Mouse (Mus musculus): ENCODE measurements around the gene Impg1.

Gene Impg1

DNA sequence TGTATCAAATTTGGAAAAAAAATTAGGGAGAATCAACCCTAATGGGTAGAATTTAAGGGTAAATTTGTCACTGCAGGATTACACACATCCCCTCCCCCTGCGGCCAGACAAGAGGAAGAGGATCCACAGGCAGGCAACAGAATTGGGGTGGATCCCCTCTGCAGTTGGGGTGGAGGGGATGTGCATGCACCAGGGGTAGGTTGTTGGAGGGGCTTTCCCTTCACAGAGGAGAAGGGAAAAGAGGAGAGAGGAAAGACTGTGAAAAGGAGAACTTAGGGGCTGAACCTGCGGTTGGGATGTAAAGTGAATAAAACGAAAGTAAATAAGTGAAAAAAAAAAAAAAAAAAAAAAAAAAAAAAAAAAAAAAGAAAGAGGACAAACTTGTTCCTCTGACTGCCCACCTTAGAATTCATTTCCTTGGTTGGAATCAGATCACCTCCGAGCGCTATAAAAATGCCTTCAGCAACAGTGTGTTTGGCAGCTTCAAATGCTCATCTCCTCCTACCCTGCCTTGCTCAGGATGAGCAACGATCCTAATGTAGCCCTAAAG is 120.8 kb downstream of the Impg1 start:
- in situ Hi-C loops (cut with MboI, MseI): no loop called here

GRCm38 (mm10) chr9:80342520-80342919 is 122.8 kb downstream of the Impg1 start:
- in situ Hi-C loops (cut with MboI, MseI): no loop called here

GRCm38 (mm10) chr9:80341756-80342155 is 123.5 kb downstream of the Impg1 start:
- in situ Hi-C loops (cut with MboI, MseI): no loop called here

GRCm38 (mm10) chr9:80340927-80341326 is 124.4 kb downstream of the Impg1 start:
- in situ Hi-C loops (cut with MboI, MseI): no loop called here

- in situ Hi-C loops (cut with MboI, MseI): no loop called here
Measured at GRCm38 (mm10) chr9:80338026-80338425, 127.3 kb downstream of the Impg1 start.

GRCm38 (mm10) chr9:80335660-80336357 is 129.5 kb downstream of the Impg1 start:
- in situ Hi-C loops (cut with MboI, MseI): no loop called here

GRCm38 (mm10) chr9:80333998-80334605 is 131.2 kb downstream of the Impg1 start:
- in situ Hi-C loops (cut with MboI, MseI): no loop called here

GRCm38 (mm10) chr9:80333466-80333865 is 131.8 kb downstream of the Impg1 start:
- in situ Hi-C loops (cut with MboI, MseI): no loop called here

DNA sequence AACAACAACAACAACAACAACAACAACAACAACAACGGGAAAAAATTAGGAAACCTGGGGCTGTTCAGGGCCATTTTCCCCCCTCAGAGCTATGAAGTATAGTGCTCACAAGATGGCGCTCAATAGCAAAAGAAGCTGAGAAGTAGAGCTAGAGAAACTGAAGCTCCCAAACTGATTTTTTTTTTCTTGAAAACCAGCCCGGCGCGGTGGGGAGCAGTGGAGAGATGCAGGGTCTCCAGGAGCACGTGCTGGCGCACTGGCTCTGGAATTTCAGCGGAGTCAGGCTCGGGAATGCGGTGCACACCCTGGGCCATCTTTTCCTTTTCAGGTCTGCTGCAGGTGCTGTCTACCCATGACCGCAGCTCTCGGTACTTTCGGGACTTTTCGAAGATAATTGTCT is 133.1 kb downstream of the Impg1 start:
- in situ Hi-C loops (cut with MboI, MseI): no loop called here

- in situ Hi-C loops (cut with MboI, MseI): loop anchor here (5.0 to 25.0 kb wide), 2 partner anchors 821 to 1316 kb away; partner anchors contain the start of gene Htr1b
Measured at GRCm38 (mm10) chr9:80321051-80321887, 144.0 kb downstream of the Impg1 start.

DNA sequence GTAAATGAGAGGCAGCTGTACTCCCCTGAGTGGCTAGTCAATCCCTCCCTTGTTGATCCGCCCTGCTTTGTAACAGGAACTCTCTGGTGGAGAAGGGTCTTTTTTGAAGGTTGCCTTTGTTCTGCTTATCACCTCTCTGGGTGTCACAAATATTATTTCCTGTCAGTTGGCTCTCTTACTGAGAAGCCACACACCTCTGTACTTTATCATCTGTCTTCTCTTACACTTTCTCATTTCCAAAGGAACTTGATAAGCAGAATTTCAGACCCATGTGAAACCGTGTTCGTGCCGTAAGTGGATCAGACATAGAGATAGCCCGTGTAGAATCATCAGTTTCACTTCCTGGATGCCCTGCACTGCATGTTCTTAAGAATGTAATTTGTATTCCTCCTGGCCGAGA is 147.3 kb downstream of the Impg1 start:
- in situ Hi-C loops (cut with MboI, MseI): loop anchor here (25.0 kb wide), 1 partner anchor 1319 kb away; the partner anchor contains the start of gene Htr1b

DNA sequence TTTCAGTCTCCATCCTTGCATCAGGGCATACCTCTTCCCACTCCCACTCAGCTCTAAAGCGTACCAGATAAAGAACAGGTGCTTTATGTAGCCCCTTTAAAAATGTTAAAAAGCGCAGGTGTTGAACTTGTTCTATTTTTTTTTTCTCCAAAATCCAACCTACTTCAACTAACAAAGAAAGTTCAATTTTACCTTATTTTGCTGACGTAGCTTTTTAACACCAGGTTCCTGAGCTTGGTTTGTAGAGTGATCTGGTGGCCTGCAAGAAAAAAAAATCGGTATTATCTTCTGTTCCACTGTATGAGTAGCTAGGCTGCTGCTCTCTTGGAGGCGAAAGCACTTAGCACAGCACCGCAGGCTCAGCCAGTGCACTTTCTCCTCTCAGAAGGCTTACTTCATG is 149.4 kb downstream of the Impg1 start:
- in situ Hi-C loops (cut with MboI, MseI): loop anchor here (25.0 kb wide), 1 partner anchor 1321 kb away; the partner anchor contains the start of gene Htr1b

DNA sequence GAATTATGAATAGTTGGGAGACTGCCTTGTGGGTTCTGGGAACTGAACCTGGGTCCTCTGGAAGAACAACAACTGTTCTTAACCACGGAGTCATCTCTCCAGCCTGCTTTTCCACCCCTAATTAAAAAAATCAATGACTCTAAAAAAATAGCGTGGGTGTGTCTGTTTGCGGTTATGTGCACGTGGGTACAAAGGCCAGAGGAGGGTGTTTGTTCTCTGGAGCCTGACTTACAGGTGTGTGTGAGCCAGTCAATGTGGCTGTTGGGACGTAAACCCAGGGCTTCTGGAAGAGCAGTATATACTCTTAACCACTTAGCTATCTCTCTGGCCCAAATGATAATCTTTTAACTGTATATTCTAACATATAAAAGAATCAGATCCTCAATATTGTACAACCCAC is 151.7 kb downstream of the Impg1 start:
- in situ Hi-C loops (cut with MboI, MseI): loop anchor here (25.0 kb wide), 1 partner anchor 1324 kb away; the partner anchor contains the start of gene Htr1b

GRCm38 (mm10) chr9:80307629-80308028 is 157.7 kb downstream of the Impg1 start:
- in situ Hi-C loops (cut with MboI, MseI): loop anchor here (25.0 kb wide), 1 partner anchor 1330 kb away; the partner anchor contains the start of gene Htr1b

- in situ Hi-C loops (cut with MboI, MseI): loop anchor here (25.0 kb wide), 1 partner anchor 1330 kb away; the partner anchor contains the start of gene Htr1b
Measured at GRCm38 (mm10) chr9:80306853-80307252, 158.4 kb downstream of the Impg1 start.

DNA sequence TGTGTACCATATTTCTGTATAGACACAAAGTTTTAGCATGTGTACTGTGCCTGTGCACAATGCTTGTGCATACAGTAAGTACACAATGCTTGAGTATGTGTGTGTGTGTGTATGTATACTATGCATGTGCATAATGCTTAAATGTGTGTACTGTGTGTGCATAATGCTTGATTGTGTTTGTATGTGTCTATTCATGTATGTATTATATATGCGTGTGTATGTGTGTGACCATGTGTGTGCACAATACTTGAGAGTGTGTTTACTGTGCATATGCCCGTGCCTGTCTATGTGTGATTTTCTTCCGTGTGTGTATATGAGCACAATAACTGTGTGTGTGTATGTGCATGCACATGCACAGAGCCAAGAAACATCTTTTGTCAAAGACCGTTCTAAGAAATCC is 158.9 kb downstream of the Impg1 start:
- in situ Hi-C loops (cut with MboI, MseI): loop anchor here (25.0 kb wide), 1 partner anchor 1331 kb away; the partner anchor contains the start of gene Htr1b

DNA sequence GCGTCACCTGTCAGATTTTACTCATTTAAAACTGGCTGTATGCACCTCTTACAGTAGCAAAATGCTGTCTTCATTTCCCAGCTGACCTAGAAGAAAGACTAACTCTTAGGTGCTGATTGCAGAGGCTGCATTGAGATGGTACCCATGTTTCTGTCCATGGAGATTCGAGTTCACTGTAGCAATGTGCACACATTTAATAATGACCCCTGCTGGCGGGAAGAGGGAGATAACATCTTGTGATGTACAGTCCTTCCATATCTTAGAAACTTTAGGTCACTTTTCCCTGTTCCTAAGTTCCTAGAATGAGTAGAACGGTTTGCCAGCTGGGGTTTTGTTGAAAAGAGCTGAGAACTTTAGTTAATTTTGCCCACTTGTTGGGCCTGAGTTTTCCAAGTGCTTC is 161.8 kb downstream of the Impg1 start:
- in situ Hi-C loops (cut with MboI, MseI): loop anchor here (25.0 kb wide), 1 partner anchor 1334 kb away; the partner anchor contains the start of gene Htr1b

- in situ Hi-C loops (cut with MboI, MseI): no loop called here
Measured at GRCm38 (mm10) chr9:80299031-80299430, 166.2 kb downstream of the Impg1 start.

GRCm38 (mm10) chr9:80296086-80296485 is 169.2 kb downstream of the Impg1 start:
- in situ Hi-C loops (cut with MboI, MseI): no loop called here

- in situ Hi-C loops (cut with MboI, MseI): no loop called here
Measured at GRCm38 (mm10) chr9:80293056-80293584, 172.2 kb downstream of the Impg1 start.

GRCm38 (mm10) chr9:80286845-80287244 is 178.4 kb downstream of the Impg1 start:
- in situ Hi-C loops (cut with MboI, MseI): no loop called here
